Mouse (Mus musculus) thymus, adult 2 months (tissue): ENCODE results near the gene Kcnq1.

ENCODE experiments used
- CTCF ChIP-seq: fragments of 200-500 bp; IDR thresholded peaks from 2 replicates; pipeline ENCODE4 v1.5.1; 2012; ENCODE audit warnings: mild to moderate bottlenecking, control low read depth, low read length, moderate library complexity, borderline replicate concordance; ENCODE audit not compliant: control insufficient read depth, poor library complexity, insufficient read depth; ENCODE audit errors: extremely low read depth
- POLR2A ChIP-seq: fragments of 200-500 bp; IDR thresholded peaks from 2 replicates; pipeline ENCODE4 v1.6.1; 2012; ENCODE audit warnings: mild to moderate bottlenecking, low read length, control low read depth, moderate library complexity; ENCODE audit not compliant: control insufficient read depth, poor library complexity, insufficient read depth; ENCODE audit errors: extremely low read depth

- TF ChIP-seq POLR2A (no peak), CTCF (no peak)
These were observed 3.0 kb downstream of the Kcnq1 start for GRCm38 (mm10) chr7:143108996-143109660.
